In genomic region chr12:45125866-45126265, GRCm38 (mm10) we compare ENCODE assay signal across 15 mouse cellular contexts. TPM values are rescaled to one million over a fixed set of nuclear protein-coding genes. Genes with fewer than 3 reads are reported as not detected.
"Had no signal": no experiment of that assay in that cellular context is flagged by ENCODE, and none has a peak within 500 bp of the region (broad histone marks: within the 10 kb centered on the region; RNA-seq: fewer than 3 reads in every experiment).

No protein-coding gene starts in this region.

- H3K9ac ChIP-seq: limb, embryonic 15.5 days; liver, embryonic 13.5 days; liver, postnatal 0 days; neural tube, embryonic 12.5 days; stomach, embryonic 15.5 days had no signal

- DNase-seq: kidney, adult 8-10 months; kidney, postnatal 4 days; liver, embryonic 13.5 days; liver, postnatal 0 days; midbrain, embryonic 14.5 days; thymus, postnatal 36 days had no signal

- H3K36me3 ChIP-seq: limb, embryonic 15.5 days; liver, embryonic 13.5 days; midbrain, embryonic 10.5 days; neural tube, embryonic 12.5 days; stomach, embryonic 15.5 days had no signal

- ATAC-seq: inflammation-experienced regulatory T-cells, adult 6 months; intestine, postnatal 0 days; liver, postnatal 0 days had no signal

- H3K4me1 ChIP-seq: limb, embryonic 15.5 days; liver, embryonic 13.5 days; midbrain, embryonic 10.5 days; neural tube, embryonic 12.5 days; stomach, embryonic 15.5 days had no signal

- H3K4me3 ChIP-seq: layer of hippocampus, adult 2 months; limb, embryonic 15.5 days; liver, embryonic 13.5 days; midbrain, embryonic 10.5 days; myocyte; neural tube, embryonic 12.5 days; stomach, embryonic 15.5 days had no signal

- H3K27me3 ChIP-seq: limb, embryonic 15.5 days; liver, embryonic 13.5 days; neural tube, embryonic 12.5 days; stomach, embryonic 15.5 days had no signal

- H3K27ac ChIP-seq: kidney, postnatal 0 days; layer of hippocampus, adult 2 months; limb, embryonic 15.5 days; liver, embryonic 13.5 days; midbrain, embryonic 10.5 days; neural tube, embryonic 12.5 days; stomach, embryonic 15.5 days had no signal

- H3K4me2 ChIP-seq: limb, embryonic 15.5 days; liver, embryonic 13.5 days; neural tube, embryonic 12.5 days; stomach, embryonic 15.5 days had no signal

- H3K9me3 ChIP-seq: limb, embryonic 15.5 days; liver, embryonic 13.5 days; midbrain, embryonic 10.5 days; neural tube, embryonic 12.5 days; stomach, embryonic 15.5 days had no signal

RNA-seq across cellular contexts. Expression of gene Stxbp6, which starts 51.4 kb away (rescaled TPM):
- polyA plus RNA-seq: inflammation-experienced regulatory T-cells, adult 6 months; myocyte had no signal
